Mouse (Mus musculus): ENCODE results near the gene Gm45234. TPM values are rescaled to one million over a fixed set of nuclear protein-coding genes. Genes with fewer than 3 reads are reported as not detected.

Gm45234 gene
- polyA plus RNA-seq, 1 experiment = not detected

DNA sequence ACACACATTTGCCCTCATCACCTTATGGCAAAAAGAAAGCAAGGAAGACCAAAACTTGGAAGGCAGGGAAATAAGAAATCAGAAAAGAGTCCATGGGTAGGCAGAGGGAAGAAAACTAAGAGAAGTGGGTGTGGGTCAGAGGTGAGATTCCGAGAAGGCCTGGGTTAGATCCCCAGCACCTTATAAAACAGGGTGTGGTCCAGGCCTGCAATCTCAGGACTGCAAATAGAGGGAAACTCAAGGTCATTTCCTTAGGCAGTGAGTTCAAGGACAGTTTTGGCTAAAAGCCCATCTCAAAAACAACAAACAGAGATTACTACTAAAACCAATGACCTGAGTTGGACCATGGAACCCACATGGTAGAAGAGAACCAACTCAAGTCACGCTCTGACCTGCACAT is 2.0 kb downstream of the Gm45234 start:
- H3K4me3 ChIP-seq (ENCODE audit: low read depth, low read length) = no peak overlapping the region

DNA sequence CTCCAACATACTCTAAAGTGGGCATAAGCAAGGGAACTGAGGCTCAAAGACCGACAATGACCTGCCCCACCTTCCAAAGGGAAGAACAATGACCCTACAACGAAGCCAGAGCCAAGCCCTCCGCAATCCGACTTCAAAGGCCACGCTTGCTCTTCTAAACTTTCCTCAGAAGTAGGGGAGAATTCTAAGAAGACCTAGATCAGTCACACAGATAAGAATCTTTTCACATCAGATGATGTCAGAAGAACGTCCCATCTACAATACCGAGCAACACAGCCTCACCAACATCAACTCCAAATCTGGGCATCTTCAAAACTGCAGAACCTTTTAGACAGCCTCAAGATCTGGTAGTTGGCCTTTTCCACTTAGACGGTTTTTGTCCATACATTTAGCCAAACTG is 5.4 kb downstream of the Gm45234 start:
- H3K9me3 ChIP-seq (replicated peaks; ENCODE audit: control insufficient read depth, insufficient read depth, low read length, poor library complexity, severe bottlenecking) = no peaks in the 10 kb centered on the region
- no peak overlapping the region for H3K9ac ChIP-seq (ENCODE audit: low read depth, poor library complexity, severe bottlenecking)
- H3K27me3 ChIP-seq (ENCODE audit: control insufficient read depth, insufficient read depth, low read length, poor library complexity, severe bottlenecking) = no peaks in the 10 kb centered on the region
- H3K27ac ChIP-seq (ENCODE audit: insufficient read depth, low read length) = no peak overlapping the region
- no peaks in the 10 kb centered on the region for H3K36me3 ChIP-seq (ENCODE audit: control insufficient read depth, insufficient read depth, low read length, poor library complexity, severe bottlenecking)
- no peak overlapping the region for H3K4me3 ChIP-seq (ENCODE audit: low read depth, low read length)
- peaks cover 5% of the 10 kb centered on the region for H3K4me1 ChIP-seq (ENCODE audit: control insufficient read depth, insufficient read depth, low read length)
- TF ChIP-seq POLR2A (IDR thresholded peaks at IDR 0.05; ENCODE audit: insufficient read depth, low read length) (no peak), CTCF (IDR thresholded peaks at IDR 0.05; ENCODE audit: low read depth, low read length) (no peak), EP300 (IDR thresholded peaks at IDR 0.05; ENCODE audit: insufficient read depth, low read depth, low read length) (no peak)

More for the DNA sequence above, 2.0 kb downstream of the Gm45234 start:
- Histone ChIP-seq H3K4me1 (ENCODE audit: control insufficient read depth, insufficient read depth, low read length) (peaks cover 5% of the 10 kb centered on the region), H3K36me3 (ENCODE audit: control insufficient read depth, insufficient read depth, low read length, poor library complexity, severe bottlenecking) (no peaks in the 10 kb centered on the region), H3K27ac (ENCODE audit: insufficient read depth, low read length) (peak overlapping the region; percentile 30; the same call in 1 of the 2 replicates), H3K9me3 (replicated peaks; ENCODE audit: control insufficient read depth, insufficient read depth, low read length, poor library complexity, severe bottlenecking) (no peaks in the 10 kb centered on the region), H3K27me3 (ENCODE audit: control insufficient read depth, insufficient read depth, low read length, poor library complexity, severe bottlenecking) (no peaks in the 10 kb centered on the region), H3K9ac (ENCODE audit: low read depth, poor library complexity, severe bottlenecking) (no peak overlapping the region)
- TF ChIP-seq POLR2A (IDR thresholded peaks at IDR 0.05; ENCODE audit: insufficient read depth, low read length) (no peak), EP300 (IDR thresholded peaks at IDR 0.05; ENCODE audit: insufficient read depth, low read depth, low read length) (no peak), CTCF (IDR thresholded peaks at IDR 0.05; ENCODE audit: low read depth, low read length) (no peak)

DNA sequence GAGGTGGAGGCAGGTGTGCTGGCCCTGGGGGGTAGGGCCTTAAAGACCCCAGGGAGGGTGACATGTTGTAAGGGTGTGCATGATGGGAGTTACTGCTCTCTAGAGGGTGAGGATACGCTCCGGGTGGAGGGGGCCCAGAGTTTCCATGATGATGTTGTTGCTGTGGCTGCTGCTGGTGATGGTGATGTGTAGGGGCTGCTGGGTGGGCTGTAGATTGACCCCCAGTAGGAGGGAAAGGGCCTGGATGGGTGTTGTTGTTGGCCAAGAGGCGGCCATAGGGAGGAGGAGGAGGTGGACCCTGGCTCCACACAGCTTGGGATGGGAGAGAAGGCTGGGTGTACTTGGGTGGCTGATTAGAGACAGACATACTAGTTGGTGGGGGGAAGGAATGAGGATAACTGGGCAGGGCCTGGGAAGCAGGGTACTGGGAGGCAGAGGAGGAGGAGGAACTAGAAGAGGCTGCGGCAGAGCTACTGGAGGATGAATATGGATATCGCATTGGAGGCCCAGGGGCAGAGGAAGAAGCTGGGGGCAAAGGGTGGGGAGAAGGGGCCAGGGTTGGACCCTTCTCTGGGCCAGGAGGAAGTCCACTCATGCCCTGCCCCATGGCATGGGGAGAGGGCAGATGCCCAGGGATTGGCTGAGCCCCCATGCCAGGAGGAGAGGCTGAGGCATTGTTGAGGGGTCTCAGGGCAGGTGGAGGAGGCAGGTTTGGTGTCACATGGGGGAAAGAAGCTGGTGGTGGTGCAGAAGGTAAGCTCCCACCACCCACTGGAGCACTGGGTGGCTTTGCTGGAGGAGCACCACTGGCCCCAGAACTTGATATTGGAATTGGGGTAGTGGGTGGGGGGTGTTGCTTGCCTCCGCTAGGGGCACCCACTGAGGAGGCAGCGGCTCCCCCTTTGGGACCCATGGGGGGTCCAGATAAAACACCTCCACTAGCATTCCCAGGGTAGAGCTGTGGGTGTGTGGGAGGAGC is 8.9 kb downstream of the Gm45234 start:
- no peak overlapping the region for H3K27ac ChIP-seq (ENCODE audit: insufficient read depth, low read length)
- no peaks in the 10 kb centered on the region for H3K4me1 ChIP-seq (ENCODE audit: control insufficient read depth, insufficient read depth, low read length)
- no peaks in the 10 kb centered on the region for H3K27me3 ChIP-seq (ENCODE audit: control insufficient read depth, insufficient read depth, low read length, poor library complexity, severe bottlenecking)
- TF ChIP-seq EP300 (IDR thresholded peaks at IDR 0.05; ENCODE audit: insufficient read depth, low read depth, low read length) = no peak
- TF ChIP-seq CTCF (IDR thresholded peaks at IDR 0.05; ENCODE audit: low read depth, low read length) = no peak
- TF ChIP-seq POLR2A (IDR thresholded peaks at IDR 0.05; ENCODE audit: insufficient read depth, low read length) = no peak
- H3K9ac ChIP-seq (ENCODE audit: low read depth, poor library complexity, severe bottlenecking) = peak overlapping the region; percentile 88; the same call in 1 of the 2 replicates
- no peaks in the 10 kb centered on the region for H3K36me3 ChIP-seq (ENCODE audit: control insufficient read depth, insufficient read depth, low read length, poor library complexity, severe bottlenecking)
- no peaks in the 10 kb centered on the region for H3K9me3 ChIP-seq (replicated peaks; ENCODE audit: control insufficient read depth, insufficient read depth, low read length, poor library complexity, severe bottlenecking)
- peak overlapping the region; percentile 59 for H3K4me3 ChIP-seq (ENCODE audit: low read depth, low read length)

DNA sequence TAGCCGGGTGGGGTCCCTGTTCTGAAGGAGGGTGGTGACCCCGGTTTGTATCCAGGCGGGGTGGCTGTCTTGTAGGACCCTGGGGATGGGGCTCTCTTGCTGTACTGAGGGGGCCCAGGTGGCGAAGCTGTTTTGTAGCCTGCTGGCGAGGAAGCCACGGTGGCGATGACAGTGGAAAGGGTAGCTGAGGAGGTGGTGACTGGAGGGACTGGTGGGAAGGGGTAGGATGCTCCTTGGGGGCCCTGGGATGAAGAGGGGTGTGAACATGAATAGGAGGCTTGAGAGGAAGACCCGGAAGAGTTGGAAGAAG is 9.6 kb downstream of the Gm45234 start:
- no peaks in the 10 kb centered on the region for H3K36me3 ChIP-seq (ENCODE audit: control insufficient read depth, insufficient read depth, low read length, poor library complexity, severe bottlenecking)
- H3K9me3 ChIP-seq (replicated peaks; ENCODE audit: control insufficient read depth, insufficient read depth, low read length, poor library complexity, severe bottlenecking) = no peaks in the 10 kb centered on the region
- peak overlapping the region; percentile 59 for H3K4me3 ChIP-seq (ENCODE audit: low read depth, low read length)
- TF ChIP-seq CTCF (IDR thresholded peaks at IDR 0.05; ENCODE audit: low read depth, low read length) (no peak), POLR2A (IDR thresholded peaks at IDR 0.05; ENCODE audit: insufficient read depth, low read length) (no peak), EP300 (IDR thresholded peaks at IDR 0.05; ENCODE audit: insufficient read depth, low read depth, low read length) (no peak)
- H3K27me3 ChIP-seq (ENCODE audit: control insufficient read depth, insufficient read depth, low read length, poor library complexity, severe bottlenecking) = no peaks in the 10 kb centered on the region
- H3K27ac ChIP-seq (ENCODE audit: insufficient read depth, low read length) = no peak overlapping the region
- no peaks in the 10 kb centered on the region for H3K4me1 ChIP-seq (ENCODE audit: control insufficient read depth, insufficient read depth, low read length)
- peak overlapping the region; percentile 88 for H3K9ac ChIP-seq (ENCODE audit: low read depth, poor library complexity, severe bottlenecking)

DNA sequence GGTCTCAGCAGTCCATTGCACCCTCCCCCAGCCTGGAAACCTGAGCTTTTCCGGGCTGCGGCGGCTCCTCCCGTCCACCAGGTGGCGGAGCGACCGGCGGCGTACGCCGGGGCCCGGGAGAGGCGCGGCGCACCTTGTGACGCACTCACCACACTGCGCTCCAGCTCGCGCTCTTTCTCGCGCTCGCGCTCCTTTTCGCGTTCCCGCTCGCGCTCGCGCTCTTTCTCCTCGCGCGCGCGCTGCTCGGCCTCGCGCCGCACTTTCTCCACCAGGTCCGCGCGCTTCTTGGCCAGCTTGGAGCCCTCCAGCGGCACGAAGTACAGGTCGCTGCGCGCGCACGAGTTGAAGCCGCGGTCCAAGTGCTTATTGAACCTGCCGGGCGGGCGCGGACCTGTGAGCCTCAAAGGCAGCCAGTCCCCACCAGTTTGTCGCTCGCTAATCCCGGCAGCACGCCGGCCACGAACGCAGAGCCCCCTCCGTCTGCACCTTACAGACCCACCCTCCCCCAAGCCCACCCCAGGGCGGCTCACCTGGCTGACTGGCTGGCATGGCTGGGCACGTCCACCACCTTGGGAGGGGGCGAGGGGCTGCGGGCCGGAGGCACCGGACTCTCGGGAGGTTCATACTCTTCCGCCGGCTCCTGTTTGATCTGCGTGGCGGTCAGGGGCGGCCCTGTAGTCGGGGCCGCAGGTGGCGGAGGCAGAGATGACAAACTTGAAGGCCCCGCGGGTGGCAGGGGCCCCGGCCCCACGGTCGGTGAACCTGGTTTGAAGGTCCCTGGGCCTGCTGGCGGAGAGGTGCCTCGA is 10.1 kb downstream of the Gm45234 start:
- TF ChIP-seq POLR2A (IDR thresholded peaks at IDR 0.05; ENCODE audit: insufficient read depth, low read length) (no peak), EP300 (IDR thresholded peaks at IDR 0.05; ENCODE audit: insufficient read depth, low read depth, low read length) (peak; percentile 51; the same call in 1 of the 2 replicates), CTCF (IDR thresholded peaks at IDR 0.05; ENCODE audit: low read depth, low read length) (peak; percentile 56)
- H3K9ac ChIP-seq (ENCODE audit: low read depth, poor library complexity, severe bottlenecking) = peak overlapping the region; percentile 88
- no peaks in the 10 kb centered on the region for H3K36me3 ChIP-seq (ENCODE audit: control insufficient read depth, insufficient read depth, low read length, poor library complexity, severe bottlenecking)

More for the DNA sequence above, 10.1 kb downstream of the Gm45234 start:
- H3K27me3 ChIP-seq (ENCODE audit: control insufficient read depth, insufficient read depth, low read length, poor library complexity, severe bottlenecking) = no peaks in the 10 kb centered on the region
- peak overlapping the region; percentile 65 for H3K4me3 ChIP-seq (ENCODE audit: low read depth, low read length)
- no peak overlapping the region for H3K27ac ChIP-seq (ENCODE audit: insufficient read depth, low read length)
- no peaks in the 10 kb centered on the region for H3K4me1 ChIP-seq (ENCODE audit: control insufficient read depth, insufficient read depth, low read length)
- H3K9me3 ChIP-seq (replicated peaks; ENCODE audit: control insufficient read depth, insufficient read depth, low read length, poor library complexity, severe bottlenecking) = no peaks in the 10 kb centered on the region
